Mouse (Mus musculus): Measurements from ENCODE around the gene Apoe. TPM values are rescaled to one million over a fixed set of nuclear protein-coding genes. Genes with fewer than 3 reads are reported as not detected.

Apoe gene
- polyA plus RNA-seq, 1 experiment from 2014 or later, result 20,006 TPM

DNA sequence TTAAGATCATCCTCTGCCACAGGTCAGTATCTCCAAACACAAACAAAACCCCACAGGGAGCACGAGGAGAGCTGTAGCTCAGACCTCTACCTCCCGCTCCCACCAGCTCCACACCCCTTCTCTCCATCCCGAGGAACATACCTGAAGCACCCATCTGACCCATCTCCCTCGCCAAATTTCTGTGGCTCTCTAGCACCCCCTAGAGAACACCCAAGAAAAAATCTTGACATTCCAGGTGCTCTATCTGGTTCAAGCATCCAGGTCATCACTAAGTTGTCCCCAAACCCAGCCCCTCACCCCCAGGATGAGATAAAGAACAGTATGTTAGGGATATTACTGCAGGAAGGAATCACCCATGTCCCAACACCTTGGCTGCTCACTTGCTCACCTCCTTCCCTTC is 14.2 kb upstream of the Apoe start:
- peak; percentile 55 for DNase-seq
- WGBS (ENCODE audit: insufficient replicate concordance), result 41% methylated on average over 4 of the region's 4 CpGs
- Histone ChIP-seq H3K27me3 (ENCODE audit: insufficient read depth, low read length) (no peaks in the 10 kb centered on the region), H3K9me3 (ENCODE audit: low read length) (no peaks in the 10 kb centered on the region), H3K4me1 (ENCODE audit: insufficient read depth) (peaks cover 24% of the 10 kb centered on the region), H3K9ac (replicated peaks) (no peak overlapping the region), H3K36me3 (replicated peaks; ENCODE audit: insufficient read depth, low read length) (peaks cover 37% of the 10 kb centered on the region), H3K4me2 (ENCODE audit: low read depth, low read length) (no peak overlapping the region), H3K4me3 (ENCODE audit: low read depth, low read length) (no peak overlapping the region), H3K27ac (ENCODE audit: low read depth) (no peak overlapping the region)
- TF ChIP-seq EP300 (IDR thresholded peaks at IDR 0.05; ENCODE audit: low read depth), result no peak
- peak; percentile 66 for TF ChIP-seq CTCF (IDR thresholded peaks at IDR 0.05; ENCODE audit: low read depth)
- ATAC-seq, result no peak

DNA sequence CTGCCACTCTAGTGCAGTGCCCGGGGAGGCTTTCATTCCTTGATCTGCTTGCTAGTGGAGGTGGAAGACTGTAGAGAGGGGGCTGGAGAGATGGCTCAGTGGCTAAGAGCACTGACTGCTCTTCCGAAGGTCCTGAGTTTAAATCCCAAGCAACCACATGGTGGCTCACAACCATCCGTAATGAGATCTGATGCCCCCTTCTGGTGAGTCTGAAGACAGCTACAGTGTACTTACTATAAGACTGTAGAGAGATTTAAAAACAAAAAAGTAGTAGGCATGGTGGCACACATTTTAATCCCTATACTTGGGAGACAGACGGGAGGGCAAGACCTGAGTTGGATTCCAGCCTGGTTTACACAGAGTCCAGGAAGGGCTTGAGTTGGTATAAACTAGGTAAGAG is 13.4 kb upstream of the Apoe start:
- 63% methylated on average over 4 of the region's 4 CpGs for WGBS (ENCODE audit: insufficient replicate concordance)

DNA sequence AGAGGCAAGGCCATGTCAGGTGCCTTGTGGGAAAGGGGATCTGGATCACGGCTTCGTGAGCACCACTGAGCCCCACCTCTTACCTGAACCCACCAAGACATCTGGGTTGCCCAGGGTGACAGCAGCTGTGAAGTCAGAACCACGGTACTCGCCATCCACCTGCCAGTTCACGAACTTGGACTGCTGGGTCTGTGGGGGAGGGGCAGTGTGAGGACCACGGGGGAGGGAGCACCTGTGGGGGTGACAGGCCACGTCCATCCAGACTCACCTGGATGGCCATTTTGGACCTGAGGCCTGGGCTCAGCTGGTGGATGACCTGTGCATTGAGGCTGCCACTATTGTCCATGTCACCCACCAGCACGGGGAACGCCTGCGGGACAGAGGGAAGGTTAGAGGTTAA is 11.7 kb upstream of the Apoe start:
- H3K36me3 ChIP-seq (replicated peaks; ENCODE audit: insufficient read depth, low read length), result peaks cover 44% of the 10 kb centered on the region
- H3K9me3 ChIP-seq (ENCODE audit: low read length), result no peaks in the 10 kb centered on the region
- no peak overlapping the region for H3K4me2 ChIP-seq (ENCODE audit: low read depth, low read length)
- ATAC-seq (no peak), DNase-seq (no peak)
- H3K27me3 ChIP-seq (ENCODE audit: insufficient read depth, low read length), result no peaks in the 10 kb centered on the region
- H3K27ac ChIP-seq (ENCODE audit: low read depth), result no peak overlapping the region
- H3K4me1 ChIP-seq (ENCODE audit: insufficient read depth), result peaks cover 16% of the 10 kb centered on the region
- no peak overlapping the region for H3K9ac ChIP-seq (replicated peaks)
- 84% methylated on average over 10 of the region's 10 CpGs for WGBS (ENCODE audit: insufficient replicate concordance)
- H3K4me3 ChIP-seq (ENCODE audit: low read depth, low read length), result no peak overlapping the region
- no peak for TF ChIP-seq EP300 (IDR thresholded peaks at IDR 0.05; ENCODE audit: low read depth)
- no peak for TF ChIP-seq CTCF (IDR thresholded peaks at IDR 0.05; ENCODE audit: low read depth)

More for the DNA sequence above, 13.4 kb upstream of the Apoe start:
- Histone ChIP-seq H3K27ac (ENCODE audit: low read depth) (no peak overlapping the region), H3K36me3 (replicated peaks; ENCODE audit: insufficient read depth, low read length) (peaks cover 37% of the 10 kb centered on the region), H3K9me3 (ENCODE audit: low read length) (no peaks in the 10 kb centered on the region), H3K4me1 (ENCODE audit: insufficient read depth) (peaks cover 24% of the 10 kb centered on the region), H3K4me2 (ENCODE audit: low read depth, low read length) (no peak overlapping the region), H3K9ac (replicated peaks) (no peak overlapping the region), H3K27me3 (ENCODE audit: insufficient read depth, low read length) (no peaks in the 10 kb centered on the region), H3K4me3 (ENCODE audit: low read depth, low read length) (no peak overlapping the region)
- ATAC-seq, result no peak
- no peak for DNase-seq
- TF ChIP-seq EP300 (IDR thresholded peaks at IDR 0.05; ENCODE audit: low read depth) (no peak), CTCF (IDR thresholded peaks at IDR 0.05; ENCODE audit: low read depth) (peak; percentile 63)

GRCm38 (mm10) chr7:19705271-19705670 is 6.3 kb upstream of the Apoe start:
- Histone ChIP-seq H3K4me3 (ENCODE audit: low read depth, low read length) (no peak overlapping the region), H3K9me3 (ENCODE audit: low read length) (no peaks in the 10 kb centered on the region), H3K4me1 (ENCODE audit: insufficient read depth) (peaks cover 21% of the 10 kb centered on the region), H3K9ac (replicated peaks) (no peak overlapping the region), H3K27me3 (ENCODE audit: insufficient read depth, low read length) (no peaks in the 10 kb centered on the region), H3K36me3 (replicated peaks; ENCODE audit: insufficient read depth, low read length) (peaks cover 24% of the 10 kb centered on the region; the same call in 1 of the 2 replicates), H3K27ac (ENCODE audit: low read depth) (no peak overlapping the region), H3K4me2 (ENCODE audit: low read depth, low read length) (no peak overlapping the region)
- no peak for DNase-seq
- 90% methylated on average over 7 of the region's 7 CpGs for WGBS (ENCODE audit: insufficient replicate concordance)
- ATAC-seq, result no peak
- TF ChIP-seq CTCF (IDR thresholded peaks at IDR 0.05; ENCODE audit: low read depth) (no peak), EP300 (IDR thresholded peaks at IDR 0.05; ENCODE audit: low read depth) (no peak)

GRCm38 (mm10) chr7:19704475-19704874 is 5.5 kb upstream of the Apoe start:
- Histone ChIP-seq H3K4me3 (ENCODE audit: low read depth, low read length) (no peak overlapping the region), H3K9ac (replicated peaks) (no peak overlapping the region), H3K27me3 (ENCODE audit: insufficient read depth, low read length) (no peaks in the 10 kb centered on the region), H3K4me1 (ENCODE audit: insufficient read depth) (peaks cover 29% of the 10 kb centered on the region), H3K4me2 (ENCODE audit: low read depth, low read length) (no peak overlapping the region), H3K36me3 (replicated peaks; ENCODE audit: insufficient read depth, low read length) (peaks cover 18% of the 10 kb centered on the region; the same call in 1 of the 2 replicates), H3K27ac (ENCODE audit: low read depth) (no peak overlapping the region), H3K9me3 (ENCODE audit: low read length) (no peaks in the 10 kb centered on the region)
- no peak for ATAC-seq
- WGBS (ENCODE audit: insufficient replicate concordance), result 88% methylated on average over 4 of the region's 4 CpGs
- TF ChIP-seq CTCF (IDR thresholded peaks at IDR 0.05; ENCODE audit: low read depth) (no peak), EP300 (IDR thresholded peaks at IDR 0.05; ENCODE audit: low read depth) (no peak)
- no peak for DNase-seq

DNA sequence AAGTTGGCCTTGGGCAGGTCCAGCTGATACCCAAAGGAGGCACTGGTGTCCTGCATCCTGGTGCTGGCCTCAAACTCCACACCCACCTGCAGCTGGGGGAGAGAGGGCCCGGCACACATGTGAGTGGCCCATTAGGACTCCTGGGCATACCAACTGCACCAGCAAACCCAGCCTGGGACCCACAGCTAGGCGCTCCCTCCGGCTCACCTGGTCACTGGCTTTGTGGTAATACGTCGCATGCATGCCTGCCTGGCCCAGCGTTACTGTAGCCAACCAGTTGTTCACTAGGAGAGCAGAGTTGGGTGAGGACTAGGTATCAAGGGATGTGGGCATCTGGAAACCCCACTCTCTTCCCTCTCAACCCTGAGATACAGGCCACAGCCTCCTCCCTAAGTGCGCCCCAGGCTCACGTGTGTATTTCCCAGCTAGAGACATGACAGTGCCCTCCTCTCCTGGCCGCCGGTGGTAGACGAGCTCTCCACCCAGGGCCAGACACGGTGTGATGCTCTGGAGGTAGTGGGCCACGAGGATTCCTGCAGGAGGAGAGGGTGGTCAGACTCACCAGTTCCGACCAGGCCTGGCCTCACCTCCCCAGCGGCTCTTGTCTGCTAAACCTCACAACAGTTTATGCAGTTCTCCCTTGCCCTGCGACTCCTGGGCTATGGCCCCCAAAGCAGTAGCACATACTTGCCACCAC is 4.0 kb upstream of the Apoe start:
- peak overlapping the region; percentile 98; the same call in 1 of the 2 replicates for H3K27ac ChIP-seq (ENCODE audit: low read depth)
- no peak overlapping the region for H3K4me3 ChIP-seq (ENCODE audit: low read depth, low read length)
- H3K27me3 ChIP-seq (ENCODE audit: insufficient read depth, low read length), result no peaks in the 10 kb centered on the region
- H3K36me3 ChIP-seq (replicated peaks; ENCODE audit: insufficient read depth, low read length), result peaks cover 11% of the 10 kb centered on the region; the same call in 1 of the 2 replicates
- DNase-seq (no peak), ATAC-seq (no peak)
- no peak for TF ChIP-seq CTCF (IDR thresholded peaks at IDR 0.05; ENCODE audit: low read depth)
- TF ChIP-seq EP300 (IDR thresholded peaks at IDR 0.05; ENCODE audit: low read depth), result no peak
- peaks cover 36% of the 10 kb centered on the region for H3K4me1 ChIP-seq (ENCODE audit: insufficient read depth)
- 81% methylated on average over 16 of the region's 16 CpGs for WGBS (ENCODE audit: insufficient replicate concordance)
- H3K9ac ChIP-seq (replicated peaks), result peak overlapping the region; percentile 21; the same call in 1 of the 2 replicates
- H3K4me2 ChIP-seq (ENCODE audit: low read depth, low read length), result no peak overlapping the region
- H3K9me3 ChIP-seq (ENCODE audit: low read length), result no peaks in the 10 kb centered on the region

Measured in liver, postnatal 0 days (tissue).